Mouse (Mus musculus): Measurements from ENCODE around the gene Cpa2.

GRCm38 (mm10) chr6:30546571-30547273 lies 5.3 kb downstream of the Cpa2 start:
- TF ChIP-seq CTCF (IDR thresholded peaks at IDR 0.05; ENCODE audit: low read depth) = no peak
- no peak for TF ChIP-seq EP300 (IDR thresholded peaks at IDR 0.05; ENCODE audit: low read depth)

Data from liver, embryonic 14.5 days (tissue).